Mouse (Mus musculus) right cerebral cortex, postnatal 10 days (tissue): ENCODE measurements at regions not wholly inside any gene's neighbourhood (a gene's known extent, or its start where the extent isn't known, plus 50 kb on each side); places are given as distances from the start of the nearest gene placed in this dataset.
"Not testable (repeated sequence)": the region's sequence is repeated elsewhere in the genome, so short reads cannot be mapped to it uniquely, and the experiment has no call there.

Experiments used
- DNase-seq, 2 experiments: peaks; one replicate each; pipeline ENCODE4 v3.0.0; 2021; ENCODE audit warnings: low spot score in 2 of 2

DNA sequence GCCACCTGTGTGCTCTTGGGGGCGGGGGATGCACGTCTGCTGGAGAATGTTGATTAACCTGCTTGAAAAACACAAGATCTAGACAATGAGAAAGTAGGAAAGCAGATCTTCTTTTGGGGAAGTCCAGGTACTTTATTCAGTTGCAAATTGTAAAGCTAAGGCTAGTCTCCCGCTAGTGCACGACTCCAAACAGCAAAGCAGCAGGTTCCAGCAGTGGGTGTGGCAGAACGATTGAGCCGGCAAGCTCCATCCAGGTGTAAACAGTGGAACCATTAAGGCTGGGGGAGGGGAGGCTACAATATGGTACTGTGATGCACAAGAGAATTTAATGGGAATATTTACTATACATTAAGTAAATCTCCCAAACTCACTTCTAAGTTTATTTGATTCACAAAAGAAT, 448.6 kb upstream of the Cobl start:
- DNase-seq, result not testable (repeated sequence)

DNA sequence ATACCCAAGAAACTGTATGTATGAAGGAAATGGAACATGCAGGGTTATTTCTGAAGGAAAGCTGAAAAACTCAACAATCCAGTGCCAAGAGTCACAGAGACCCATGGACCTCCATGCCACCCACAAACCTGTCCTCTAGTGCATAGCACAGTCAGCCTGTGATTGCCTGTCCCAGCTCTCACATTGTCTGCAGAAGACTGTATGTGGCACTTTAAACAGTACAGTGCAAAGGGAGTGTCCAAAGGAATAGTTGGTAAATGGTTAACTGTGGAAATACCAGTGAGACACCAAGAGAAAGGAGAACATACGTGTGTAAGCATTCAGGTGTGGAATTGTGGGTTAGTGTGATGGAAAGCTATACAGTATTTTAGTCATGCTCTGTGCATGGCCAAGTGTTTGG, 409.0 kb upstream of the Cobl start:
- DNase-seq, result no peak

DNA sequence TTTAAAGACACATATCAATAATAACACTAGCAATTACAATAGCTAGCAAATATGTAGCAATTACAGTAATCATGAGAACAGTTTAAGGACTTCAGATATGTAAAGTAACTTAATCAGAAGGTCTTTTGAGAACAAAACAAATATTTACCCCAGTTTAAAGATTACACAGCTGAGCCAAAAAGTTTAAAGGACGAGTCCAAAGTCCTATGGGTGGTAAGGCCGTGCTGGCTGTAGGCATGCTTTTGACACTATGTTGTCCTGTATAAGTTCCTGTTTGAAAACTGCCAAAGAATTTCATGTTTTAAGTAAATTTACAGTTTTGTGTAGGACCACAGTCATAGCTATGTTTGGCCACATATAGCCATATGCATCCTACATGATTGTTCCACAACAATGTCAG, 408.0 kb upstream of the Cobl start:
- no peak for DNase-seq

DNA sequence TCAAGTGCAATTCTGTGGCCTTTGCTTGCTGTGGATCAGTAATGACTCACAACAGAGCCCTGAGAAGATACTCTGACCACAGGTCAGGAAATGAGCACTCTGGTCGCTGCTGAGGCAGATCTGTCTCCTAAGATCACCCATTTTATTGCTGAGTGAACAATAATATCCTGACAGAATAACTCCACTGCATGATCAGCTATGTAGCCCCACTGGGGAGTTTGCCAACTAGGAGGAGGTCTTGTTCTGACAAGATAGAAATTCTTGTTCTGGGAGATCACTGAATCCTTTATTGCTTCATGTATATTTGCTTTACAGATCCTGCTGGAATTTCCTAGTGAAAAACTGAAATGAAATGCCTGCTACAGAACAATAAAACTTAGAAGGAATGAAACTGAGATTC, 407.6 kb upstream of the Cobl start:
- DNase-seq, result no peak

DNA sequence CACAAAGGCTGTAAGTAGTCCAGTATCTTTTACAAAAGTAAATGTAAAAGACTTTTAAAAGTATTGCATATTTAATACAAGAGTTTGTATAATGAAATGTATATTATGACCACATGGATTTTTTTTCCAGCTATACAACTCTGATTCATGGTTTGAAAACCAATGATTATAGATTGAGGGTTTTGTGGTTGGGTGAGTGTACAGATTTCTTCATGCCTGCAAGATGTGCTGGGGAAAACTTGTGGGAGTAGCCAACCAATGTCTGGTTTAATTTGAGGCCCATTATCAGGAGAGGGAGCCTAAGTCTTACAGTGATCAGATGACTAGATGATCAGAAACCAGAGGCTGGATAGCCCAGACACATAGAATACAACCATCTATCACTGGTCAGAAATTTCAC, 402.8 kb upstream of the Cobl start:
- no peak for DNase-seq

DNA sequence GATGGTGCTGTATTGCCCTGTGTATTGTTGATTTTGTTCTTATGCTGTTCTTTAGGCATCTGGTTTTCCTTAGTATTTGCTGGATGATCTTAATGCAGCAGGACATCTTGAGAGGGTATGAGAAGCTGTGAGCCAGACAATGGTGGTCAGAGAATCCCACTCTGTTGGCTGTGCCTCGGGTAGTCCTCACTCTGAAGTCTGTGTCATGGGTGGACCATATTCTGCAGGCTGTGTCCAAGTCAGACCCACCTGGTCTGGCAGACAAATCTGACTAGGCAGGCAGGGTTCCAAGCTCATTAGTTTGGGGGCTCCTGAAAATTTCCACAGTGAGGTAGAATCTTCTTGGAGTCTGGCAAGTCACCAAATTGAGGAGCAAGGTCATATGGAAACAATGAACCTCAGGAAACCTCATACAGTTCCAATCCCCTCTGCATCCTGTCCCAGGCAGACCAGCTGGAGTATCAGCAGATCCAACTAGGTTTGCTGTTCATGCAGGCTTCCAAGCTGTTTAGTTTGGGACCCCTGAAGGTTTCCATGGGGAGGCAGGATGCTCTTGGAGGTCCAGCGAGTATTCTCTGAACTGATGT, 400.4 kb upstream of the Cobl start:
- no peak for DNase-seq

DNA sequence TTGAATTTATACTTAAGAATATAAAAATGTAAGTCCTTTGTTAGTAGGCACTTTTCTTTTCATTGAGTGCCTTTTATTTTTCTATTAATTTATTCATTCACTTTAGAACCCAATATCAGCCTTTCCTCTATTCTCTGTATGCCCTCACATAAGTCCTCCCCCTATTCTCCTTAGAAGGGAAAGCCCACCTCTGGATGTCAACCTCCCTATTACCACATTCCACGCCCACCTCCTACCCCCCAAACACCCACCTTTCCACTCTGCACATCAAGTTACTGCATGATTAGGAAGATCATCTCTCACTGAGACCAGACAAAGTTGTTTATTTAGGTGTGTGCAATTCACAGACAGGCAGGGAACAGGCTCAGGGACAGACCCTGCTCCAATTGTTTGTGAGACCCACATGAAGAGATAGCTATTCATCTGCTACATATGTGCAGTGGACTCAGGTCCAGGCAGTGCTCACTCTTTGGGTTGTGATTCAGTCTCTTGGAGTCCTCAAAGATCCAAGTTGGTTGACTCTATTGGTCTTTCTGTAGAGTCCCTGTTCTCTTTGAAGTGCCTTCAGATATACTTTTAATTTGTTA, 394.7 kb upstream of the Cobl start:
- no peak for DNase-seq

DNA sequence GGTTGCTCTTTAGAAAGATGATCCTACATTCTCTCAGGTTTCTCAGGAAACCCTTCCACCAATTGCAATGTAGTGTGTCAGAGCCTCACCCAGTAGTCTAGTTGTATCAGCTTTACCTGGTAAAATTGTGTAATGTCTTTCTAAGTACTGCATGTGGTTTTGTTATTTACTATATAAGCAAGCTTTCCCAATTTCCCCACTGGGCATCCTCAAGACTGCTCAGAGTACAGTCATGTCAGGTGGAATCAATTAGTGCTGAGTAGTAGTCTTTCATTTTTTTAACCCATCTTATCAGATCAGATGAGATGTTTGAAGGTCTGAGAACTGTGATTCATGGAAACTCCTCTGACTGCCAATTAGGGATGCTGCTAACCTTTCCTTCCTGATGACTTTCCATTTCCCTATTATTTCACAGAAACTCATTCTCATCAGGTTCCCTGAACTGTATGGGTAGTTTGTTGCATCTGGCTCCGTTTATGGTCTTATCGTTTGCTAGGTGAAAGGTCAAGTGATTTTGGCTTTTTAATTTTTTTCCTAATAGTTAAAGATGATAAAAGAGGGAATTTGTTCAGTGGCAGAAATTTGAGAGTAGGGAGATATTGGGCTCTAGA, 393.6 kb upstream of the Cobl start:
- DNase-seq, result no peak

DNA sequence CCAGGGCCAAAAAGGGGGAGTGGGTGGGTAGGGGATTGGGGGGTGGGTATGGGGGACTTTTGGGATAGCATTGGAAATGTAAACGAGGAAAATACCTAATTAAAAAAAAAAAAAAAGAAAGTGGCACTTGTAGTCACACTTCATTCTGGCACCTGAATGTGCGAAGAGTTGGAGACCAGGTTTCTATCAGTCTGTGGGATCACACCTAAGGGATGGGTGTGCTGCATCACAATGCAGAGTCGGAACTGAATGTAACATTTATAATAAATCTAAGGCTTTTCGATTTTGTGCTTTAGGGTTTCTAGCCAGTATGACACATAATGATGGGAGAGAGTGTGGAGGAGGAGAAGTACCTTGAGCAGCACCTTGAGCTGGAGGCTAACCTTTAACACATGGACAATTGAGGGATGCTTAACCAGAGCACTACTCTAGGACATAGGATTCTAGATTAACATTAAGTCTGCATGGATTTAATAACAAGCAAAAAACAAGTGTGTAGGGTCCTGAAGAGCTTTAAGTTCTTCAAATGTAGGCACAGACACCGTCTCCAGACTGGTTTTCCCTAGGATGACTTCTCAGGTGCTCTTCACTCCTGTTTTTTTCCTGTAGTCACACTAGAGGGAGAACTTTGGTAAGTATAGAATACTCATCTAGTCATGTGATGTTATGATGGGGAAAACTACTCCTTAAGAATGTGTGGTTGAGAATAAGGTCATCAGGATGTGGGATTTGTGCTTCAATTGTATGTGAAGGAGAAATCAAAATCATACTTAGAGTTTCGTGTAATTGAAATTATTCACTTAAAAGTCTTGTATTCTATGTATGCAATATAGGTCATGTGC, 392.8 kb upstream of the Cobl start:
- no peak for DNase-seq

DNA sequence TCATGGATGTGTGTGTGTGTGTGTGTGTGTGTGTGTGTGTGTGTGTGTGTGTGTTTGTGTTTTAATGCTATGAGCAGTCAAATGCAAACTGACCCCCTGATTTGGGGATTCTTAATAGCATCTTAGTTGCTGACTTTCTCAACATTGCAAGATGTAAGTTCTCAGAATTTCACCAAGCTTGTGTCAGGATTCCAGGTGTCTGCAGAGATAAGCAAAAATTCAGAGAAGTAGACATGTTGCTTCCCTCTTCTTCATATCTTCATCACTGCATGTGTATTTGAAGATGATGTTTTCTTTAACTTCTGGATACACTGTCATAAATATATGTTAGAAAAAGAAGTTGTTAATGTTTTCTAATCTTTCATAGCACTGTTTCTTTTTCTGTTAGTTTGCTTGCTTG, 383.0 kb upstream of the Cobl start:
- DNase-seq, result no peak

DNA sequence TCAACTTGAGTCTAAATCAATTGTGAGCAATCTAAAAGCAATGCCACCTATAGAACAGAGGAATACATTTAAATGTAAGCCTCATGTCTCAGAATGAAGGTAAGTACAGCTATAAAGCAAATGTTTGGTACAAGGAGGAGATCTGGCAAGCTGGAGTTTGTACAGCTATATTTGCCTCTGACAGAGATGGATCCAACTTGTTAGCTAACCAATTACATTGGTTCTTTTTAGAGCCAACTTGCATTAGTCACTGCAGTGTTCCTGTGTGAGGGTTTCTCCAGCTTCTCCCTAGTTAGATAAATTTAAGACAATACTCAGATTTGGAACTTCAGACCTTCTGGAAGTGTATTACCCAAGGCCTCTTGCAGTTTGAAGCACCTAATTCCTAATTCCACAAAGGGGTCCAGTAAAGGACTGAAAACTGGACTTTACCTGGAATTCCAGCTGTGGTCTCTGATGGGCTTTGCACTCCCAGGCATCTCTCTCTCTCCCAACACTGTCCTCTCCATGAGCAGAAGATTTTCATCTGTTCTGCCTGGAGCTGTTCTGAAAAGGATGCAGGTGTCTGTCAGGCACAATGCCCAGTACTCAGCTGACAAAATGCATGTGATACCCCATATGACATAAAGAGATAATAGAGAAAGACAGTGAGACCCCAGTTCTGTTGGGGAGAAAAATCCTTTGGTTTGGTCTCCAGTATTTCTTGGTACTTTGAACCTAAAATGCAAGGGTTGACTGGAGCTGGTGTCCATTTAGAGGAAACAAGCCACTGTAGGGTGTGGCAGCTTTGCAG, 379.1 kb upstream of the Cobl start:
- DNase-seq, result no peak

DNA sequence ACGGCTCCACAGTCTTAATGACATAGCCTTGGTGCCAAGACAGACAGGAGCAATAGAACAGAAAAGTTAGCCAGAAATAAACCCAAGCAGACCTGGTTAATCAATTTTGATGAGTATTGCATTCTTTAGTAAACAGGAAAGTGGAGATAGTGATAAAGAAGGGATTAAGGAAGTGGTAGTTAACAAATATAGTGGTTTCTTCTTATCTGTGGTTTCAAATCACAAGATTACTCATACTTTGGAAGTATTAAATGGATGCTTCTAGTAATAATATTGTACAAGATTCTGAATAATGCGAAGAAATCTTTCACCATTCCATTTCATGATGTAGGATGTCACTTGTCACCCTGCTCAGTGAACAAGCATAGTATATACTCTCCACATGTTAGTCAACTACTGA, 376.6 kb upstream of the Cobl start:
- DNase-seq, result no peak

DNA sequence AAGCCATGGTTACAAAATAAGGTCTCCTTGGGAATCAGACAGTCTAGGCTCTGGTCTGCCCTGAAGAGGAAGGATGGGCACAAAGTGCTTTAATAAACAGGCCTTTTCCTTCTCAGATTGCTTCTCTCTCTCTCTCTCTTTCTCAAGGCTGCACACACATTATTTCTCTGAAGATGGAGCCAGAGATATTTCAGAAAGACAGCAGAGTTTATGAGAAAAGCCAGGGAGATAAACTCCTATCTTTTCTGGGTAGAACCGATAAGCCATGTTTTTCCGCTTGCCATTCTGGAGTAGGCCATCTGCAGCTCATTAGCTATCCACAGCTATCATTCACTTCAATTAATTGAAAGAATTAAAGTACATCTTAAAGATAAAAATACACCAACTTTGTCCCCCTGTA, 373.2 kb upstream of the Cobl start:
- DNase-seq, result peak in 1 of 2 experiments; percentile 26

DNA sequence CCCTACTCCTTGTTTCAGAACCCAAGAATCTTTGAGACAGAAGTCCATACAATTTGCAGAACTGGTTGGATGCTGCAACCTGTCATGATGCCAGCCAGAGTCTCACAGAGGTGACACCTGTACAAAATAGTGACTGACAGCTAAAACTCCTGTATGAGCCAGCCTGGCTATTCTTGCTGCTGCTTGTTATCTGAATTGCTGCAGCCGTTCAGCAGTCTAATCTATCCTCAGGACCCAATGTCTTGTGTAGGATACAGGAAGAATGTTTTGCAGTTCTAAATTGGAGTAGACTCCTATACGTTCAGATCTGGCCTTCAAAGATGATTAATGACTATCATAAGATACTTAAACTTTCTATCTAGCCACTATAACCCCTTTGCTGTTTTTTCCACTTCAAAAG, 372.6 kb upstream of the Cobl start:
- no peak for DNase-seq

DNA sequence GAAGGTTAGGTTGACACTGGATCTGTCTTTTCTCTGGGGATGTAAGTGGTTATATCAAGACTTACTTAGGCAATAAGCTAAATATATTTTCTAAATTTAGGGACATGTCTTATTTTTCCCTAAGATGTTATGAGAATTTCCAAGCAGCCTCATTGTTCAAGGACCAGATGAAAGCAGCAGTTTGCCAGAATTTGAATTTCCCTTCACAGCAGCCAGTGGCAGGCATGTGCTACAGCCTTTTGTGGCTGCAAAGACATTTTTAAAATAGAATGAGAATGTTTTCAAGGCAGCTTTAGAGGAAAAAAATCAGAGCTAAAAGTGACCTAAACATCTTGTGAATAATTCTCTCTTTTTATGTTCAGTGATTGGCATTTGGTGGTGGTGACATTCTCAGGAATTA, 371.6 kb upstream of the Cobl start:
- peak in 1 of 2 experiments; percentile 31 for DNase-seq

DNA sequence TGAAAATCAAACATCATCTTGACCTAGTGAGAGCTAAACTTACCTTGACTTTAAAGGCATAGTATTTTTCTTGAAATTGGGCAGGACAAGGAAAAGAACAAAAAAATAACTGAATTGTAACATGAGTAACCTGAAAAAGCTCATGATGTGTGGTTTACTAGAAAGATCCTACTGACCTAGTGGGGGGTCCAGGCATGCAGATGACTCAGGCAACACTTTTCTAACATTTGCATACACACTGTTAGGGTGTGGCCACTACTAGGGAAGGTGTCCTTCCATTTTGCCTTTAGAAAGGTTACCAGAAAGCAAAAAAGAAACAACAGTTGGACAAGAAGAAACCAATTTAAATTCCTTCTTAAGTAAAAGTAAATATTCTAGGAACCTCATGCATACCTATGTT, 347.3 kb upstream of the Cobl start:
- no peak for DNase-seq

DNA sequence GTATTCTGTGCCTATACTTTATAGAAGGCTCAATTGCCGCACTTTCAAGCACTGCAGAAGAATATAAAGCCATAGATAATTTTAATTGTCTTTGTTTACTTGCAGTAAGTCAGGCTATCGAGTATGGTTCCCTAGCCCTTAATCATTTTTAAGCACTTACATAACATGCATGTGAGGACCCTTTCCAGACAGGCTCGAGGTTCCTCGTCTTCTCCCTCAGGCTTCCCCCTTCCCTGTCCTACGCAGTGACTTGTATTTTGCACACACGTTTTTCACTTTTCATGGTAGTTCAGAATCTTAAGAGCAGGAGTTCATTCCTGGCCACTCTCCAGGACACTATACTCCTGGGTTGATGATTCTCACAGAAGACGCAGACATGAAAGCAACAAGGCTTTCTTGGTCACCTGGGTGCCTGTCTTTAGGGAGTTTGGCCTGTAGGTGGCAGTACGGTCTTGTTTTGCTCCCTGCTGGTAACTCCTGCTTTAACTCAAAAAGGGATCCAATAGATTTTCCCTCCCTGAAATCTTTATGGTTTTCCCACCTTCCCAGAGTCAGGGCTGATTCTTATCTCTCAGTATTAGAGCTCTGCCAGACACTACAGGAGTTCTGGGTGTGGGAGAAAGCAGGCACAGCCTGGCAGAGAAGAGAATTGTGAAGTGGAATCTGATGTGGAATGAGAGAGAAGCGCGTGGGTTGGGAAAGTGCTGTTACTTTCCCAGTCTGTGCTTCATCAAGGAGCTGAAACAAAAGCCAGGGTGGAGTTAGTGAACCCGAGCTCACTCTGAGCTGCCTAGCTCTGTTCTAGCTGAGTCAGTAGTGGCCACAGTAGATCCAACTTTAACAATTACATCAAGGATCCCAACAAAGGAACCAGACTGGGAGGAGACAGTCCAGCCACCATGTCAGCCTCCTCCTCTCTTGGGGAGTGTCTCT, 346.5 kb upstream of the Cobl start:
- DNase-seq, result peak; percentile 78 to 82
